Mouse (Mus musculus): ENCODE results near the gene Bbs7.

Bbs7 gene

DNA sequence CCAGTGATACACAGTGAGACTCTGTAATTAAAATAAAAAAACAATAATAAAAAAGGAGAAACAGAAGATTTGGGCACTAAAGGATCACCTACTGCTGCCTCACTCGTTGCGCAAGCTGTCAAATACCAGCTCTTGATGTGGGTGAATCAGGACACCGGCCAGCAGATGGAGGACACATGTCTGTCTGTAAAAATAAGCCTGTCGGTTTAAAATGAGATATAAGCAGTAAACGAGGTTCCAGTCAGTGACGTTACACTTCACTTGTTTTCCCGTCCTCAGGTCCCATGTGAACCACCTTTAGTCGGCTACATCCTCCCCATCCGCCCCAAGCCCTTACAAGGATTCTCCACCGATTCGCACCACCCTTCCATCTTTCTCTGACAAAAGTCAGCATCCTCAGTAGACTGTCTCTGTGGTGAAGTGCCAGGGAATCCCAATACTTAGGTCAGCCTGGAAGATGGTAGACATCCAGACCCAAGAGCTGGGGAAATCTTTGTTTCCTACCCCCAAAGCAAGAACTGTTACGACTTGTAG is 61.4 kb downstream of the Bbs7 start:
- DNase-seq (ENCODE audit: low spot score in 2 of 2): peak in 1 of 2 experiments; percentile 48

DNA sequence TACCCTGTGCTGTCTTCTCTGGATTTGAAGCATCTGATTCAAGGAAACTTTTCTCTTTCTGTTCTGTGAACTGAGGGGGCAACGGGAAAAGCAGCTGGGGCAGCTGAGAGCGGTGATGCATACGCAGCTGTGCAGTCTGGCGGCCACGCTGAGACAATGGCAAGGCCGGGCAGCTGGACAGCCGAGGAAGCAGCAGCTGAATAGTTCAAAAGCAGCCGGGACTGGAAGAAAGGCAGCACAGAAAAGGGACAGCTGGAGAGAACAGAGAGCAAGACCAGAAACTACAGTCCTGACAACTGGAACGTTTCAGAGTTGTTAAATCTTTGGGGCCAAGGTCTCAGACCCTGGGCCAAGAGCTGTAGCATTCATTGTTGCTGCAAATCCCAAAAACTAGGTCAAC is 61.9 kb downstream of the Bbs7 start:
- DNase-seq (ENCODE audit: low spot score in 2 of 2): no peak

DNA sequence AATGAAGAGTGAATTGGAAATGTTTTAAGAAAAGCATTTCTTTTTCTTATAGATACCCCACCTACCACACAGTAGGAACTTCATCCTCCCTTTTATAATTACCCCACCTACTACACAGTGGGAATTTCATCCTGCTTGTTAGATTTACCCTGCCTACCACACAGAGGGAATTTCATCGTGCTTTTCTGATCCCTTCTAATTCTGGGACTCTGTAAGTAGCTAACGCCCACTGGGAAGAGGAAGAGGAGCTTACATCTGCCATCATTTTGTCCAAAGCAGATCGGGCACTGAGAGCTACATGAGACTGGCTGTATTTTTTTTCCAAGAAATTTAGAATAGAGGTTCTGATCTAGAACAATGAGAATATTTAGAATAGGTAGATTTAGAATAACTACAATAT is 68.3 kb downstream of the Bbs7 start:
- no peak for DNase-seq (ENCODE audit: low spot score in 2 of 2)

DNA sequence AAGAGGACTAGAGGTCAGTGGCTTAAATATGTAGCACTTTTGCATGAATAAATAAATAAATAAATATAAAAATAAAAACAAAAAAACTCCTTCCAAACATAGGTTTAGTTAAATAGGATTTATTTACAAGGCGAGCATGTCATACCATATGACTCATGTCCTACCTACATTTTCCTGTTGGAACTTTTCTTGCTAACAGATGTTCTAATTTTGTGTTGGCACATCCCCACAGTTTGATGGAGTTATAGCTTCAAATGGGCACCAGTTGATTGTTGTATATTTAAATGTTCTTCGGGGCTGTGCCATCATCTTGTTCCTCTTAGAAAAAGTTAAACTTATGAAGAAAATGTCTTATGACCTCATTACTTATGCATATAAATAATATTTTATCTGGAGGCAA is 71.9 kb downstream of the Bbs7 start:
- DNase-seq (ENCODE audit: low spot score in 2 of 2): no peak

DNA sequence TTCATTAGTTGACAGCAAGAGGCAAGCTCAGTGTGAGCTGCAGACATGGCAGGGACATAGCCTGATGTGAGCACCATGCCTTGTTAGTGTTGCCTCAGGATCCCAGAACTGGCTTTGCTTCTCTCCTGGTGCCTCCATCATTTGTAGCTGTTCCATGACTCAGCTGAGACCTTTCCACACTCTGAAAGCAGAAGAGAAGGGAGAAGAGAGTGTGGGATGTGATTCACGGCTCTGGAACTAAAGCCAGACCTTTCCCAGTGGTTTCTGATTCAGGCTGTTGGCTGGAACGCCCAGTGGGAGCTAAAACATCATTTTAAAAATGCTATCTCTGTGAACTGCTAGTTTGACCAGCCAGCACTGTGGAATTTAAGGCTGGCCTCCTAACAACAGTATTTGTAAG is 72.5 kb downstream of the Bbs7 start:
- DNase-seq (ENCODE audit: low spot score in 2 of 2): no peak

DNA sequence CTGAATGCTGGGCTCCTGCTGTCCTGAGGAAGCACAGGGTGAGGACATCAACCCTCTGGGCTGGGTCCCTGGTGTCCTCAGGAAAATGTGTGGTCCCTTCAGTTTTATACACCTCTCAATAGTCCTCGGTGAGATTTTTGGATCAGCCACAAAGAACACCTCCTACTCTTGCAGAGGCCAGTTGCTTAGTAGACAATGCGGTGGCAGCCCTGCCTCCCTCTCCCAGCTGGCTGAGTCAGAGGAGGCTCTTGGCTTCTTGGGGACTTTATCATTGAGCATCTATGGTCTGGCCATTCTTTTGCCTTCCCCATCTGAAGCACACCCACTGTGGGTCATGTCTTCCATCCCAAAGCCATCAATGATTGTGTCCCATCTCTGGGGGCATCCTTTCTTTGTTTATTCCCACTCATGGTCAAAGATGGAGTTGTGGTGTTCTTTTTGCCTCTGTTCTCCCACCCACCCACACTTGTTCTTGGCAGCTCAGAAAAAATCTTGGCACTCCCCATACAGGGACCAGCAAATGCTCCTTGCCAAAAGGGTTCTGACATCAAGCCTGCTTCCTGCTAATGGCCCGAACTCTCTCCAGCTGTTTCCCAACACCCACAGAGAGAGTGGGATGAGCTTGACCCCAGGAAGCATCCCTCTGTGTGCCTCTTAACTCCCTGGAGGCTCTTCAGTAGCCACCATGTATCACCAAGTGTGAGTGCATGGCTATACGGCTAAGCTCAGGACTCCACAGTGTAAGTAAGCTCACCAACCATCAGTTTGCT is 75.4 kb downstream of the Bbs7 start:
- no peak for DNase-seq (ENCODE audit: low spot score in 2 of 2)

DNA sequence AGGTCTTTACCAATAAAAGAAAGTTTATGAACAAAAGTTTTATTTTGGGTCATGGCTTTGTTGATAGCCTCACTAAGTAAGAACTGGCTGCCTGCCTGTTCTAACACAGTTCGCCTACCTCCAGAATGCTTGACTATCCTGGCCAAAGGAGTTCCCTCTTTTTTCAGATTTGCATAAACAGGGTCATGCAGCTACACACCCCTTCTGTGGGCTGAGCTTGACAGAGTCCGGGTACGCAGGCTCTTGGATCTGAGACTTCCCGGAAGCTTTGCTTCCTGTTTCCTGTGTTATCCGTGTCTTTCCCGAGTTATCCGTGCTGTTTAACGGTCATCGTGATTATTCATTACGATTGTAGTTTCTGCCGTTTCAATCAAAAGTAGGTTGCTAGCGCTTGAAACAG is 77.2 kb downstream of the Bbs7 start:
- DNase-seq (ENCODE audit: low spot score in 2 of 2): no peak

DNA sequence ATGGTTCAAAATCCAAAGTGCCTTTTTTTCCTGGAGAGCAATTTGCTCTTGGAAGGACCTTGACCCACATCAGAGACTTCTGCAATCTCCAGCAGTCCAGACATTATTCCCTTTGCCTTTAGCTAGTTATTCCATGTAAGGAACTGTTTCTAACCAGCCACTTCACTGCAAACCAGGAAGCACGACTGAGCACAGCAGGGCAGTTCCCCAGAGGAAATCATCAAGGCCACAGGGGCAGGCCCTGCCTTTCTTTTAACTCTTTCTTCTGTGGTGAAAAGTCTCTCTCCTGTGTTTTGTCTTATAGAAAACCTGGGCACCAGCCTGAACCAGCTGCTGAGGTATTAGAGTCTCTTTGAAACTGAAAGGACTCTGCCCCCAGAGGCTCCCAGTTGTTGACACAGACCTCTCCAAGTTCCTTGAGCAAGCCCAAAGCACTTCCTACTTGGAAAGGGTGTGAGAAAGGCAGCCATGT is 80.0 kb downstream of the Bbs7 start:
- DNase-seq (ENCODE audit: low spot score in 2 of 2): no peak

DNA sequence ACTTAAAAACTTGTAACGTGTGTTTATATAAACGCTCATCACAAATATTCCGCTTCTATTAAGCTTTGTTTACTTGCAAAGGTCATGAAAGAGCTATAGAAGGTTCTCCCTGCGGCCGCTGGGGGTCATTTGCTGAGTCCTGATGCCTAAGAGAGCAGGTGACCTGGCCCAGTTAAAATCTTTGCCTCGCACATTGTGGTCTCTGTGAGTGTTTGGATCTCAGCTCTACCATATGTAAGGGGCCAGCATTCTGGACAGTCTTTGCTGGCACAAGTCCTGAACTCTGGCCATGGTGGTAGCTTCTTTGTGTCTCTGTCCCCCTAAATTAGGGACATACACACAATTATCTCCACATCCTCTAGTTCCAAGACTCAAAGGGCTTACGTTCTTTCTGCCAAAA is 80.5 kb downstream of the Bbs7 start:
- no peak for DNase-seq (ENCODE audit: low spot score in 2 of 2)

DNA sequence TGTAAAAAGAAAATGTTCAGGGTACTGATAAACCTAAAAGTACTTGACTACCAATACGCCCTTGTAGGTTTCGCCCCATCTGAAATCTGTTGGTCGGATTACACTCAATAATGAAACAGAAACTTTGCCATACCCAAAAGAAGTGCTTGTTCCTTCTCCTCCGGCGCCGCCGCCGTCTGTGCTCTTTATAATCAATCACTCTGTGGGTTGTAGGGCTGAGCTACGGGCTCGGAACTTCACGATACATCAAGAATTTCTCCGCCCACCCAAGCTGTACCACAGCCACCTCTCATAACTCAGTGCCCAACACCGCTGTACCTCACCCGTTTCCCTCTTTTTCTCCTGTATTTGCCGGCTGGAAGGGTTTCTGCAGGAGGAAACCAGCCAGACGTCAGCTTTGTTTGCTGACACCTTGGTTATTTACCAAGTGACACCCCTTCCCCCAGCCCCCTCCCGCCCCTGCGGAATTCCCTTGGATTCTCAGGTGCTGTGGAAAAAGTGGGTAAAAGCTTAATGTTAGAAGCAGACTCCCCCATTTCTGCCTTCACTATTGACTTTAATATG is 81.2 kb downstream of the Bbs7 start:
- no peak for DNase-seq (ENCODE audit: low spot score in 2 of 2)

DNA sequence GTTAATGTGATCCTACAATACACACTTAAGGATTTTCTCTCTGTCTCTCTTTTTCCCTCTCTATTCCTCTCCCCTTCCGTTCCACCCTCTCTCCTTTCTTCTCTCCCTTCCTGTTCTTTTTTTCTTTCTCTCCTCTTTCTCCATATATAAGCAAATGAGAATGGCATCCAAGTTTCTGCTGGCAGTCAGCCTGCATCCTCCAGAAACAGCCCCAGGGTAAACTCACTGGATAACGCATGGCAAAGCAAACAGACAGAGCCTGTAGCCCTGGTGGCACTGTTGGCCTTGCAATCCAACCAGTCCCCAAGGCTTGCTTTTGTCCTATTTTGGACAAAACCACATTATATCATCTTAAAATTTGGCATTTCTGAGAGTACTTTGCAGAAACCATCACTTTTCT is 82.0 kb downstream of the Bbs7 start:
- no peak for DNase-seq (ENCODE audit: low spot score in 2 of 2)

DNA sequence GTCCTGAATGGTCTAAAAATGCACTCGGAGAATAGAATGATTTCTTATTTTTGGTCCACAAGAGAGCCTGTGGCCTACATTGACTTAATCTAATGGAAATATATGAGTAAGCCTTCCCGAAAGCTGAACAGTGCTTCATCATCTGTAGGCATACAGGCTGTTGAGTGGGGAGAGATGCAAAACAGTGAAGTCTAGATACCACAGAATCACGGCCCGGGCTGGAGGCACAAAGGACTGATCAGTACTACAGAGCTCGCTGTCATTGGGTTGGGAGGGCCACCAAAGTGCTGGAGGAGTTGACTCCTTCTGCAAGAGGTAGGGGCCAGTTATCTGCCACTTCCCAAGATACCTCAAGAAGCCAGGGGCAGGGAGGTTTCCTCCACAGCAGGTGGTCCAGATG is 82.5 kb downstream of the Bbs7 start:
- DNase-seq (ENCODE audit: low spot score in 2 of 2): no peak

DNA sequence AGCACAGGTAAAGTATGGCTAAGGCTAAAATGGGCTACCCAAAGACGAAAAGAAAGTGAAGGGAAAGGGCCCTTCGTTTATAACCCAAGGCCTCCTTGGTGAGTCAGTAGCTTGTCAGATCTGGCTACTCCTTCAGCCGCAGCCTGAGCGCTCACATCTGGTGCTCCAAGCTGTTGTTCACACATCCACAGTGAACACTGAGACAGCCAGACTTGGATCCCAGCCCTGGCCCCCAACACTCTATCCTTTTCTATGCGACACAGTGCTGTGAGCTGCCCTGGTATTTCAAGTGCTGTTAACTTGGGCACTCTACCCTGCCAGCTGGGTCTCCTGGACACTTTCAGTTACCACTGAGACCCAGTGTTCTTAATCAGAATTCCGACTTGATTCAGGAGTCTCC is 82.9 kb downstream of the Bbs7 start:
- DNase-seq (ENCODE audit: low spot score in 2 of 2): peak; percentile 73 to 83

DNA sequence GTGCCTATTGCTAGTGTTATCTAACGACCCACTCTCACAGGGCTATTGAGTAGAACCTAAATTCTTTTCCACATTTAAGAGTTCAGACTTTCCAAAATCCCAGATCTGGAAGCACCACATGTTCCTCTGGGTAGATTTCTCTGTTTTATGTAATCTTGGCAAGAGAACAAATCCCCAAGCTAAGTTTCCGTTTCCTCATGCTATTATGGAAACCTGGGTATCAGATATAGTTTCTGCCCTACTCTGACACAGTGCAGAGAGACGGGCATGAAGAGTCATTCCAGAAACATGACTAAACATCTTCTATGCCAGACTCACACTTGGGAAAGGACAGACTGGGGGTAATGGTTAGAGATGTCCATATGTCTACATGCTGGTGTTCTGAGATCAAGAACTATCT is 88.8 kb downstream of the Bbs7 start:
- DNase-seq (ENCODE audit: low spot score in 2 of 2): no peak

Data from right cerebral cortex, postnatal 36 days (tissue).